Mouse (Mus musculus): ENCODE measurements at regions not wholly inside any gene's neighbourhood (a gene's known extent, or its start where the extent isn't known, plus 50 kb on each side); places are given as distances from the start of the nearest gene placed in this dataset.

GRCm38 (mm10) chr17:67515601-67516147, 116.8 kb downstream of the Lrrc30 start:
- H3K4me2 ChIP-seq = no peak overlapping the region
- ATAC-seq (ENCODE audit: low FRiP score) = no peak
- H3K4me1 ChIP-seq = 0 out of 2 replicates have a peak, but pooled peaks cover 4% of the 10 kb centered on the region
- WGBS = 79% methylated on average over 7 of the region's 7 CpGs
- no peak overlapping the region for H3K4me3 ChIP-seq (replicated peaks)
- H3K36me3 ChIP-seq (replicated peaks) = no peaks in the 10 kb centered on the region
- H3K27me3 ChIP-seq = no peaks in the 10 kb centered on the region
- no peaks in the 10 kb centered on the region for H3K9me3 ChIP-seq
- no peak overlapping the region for H3K9ac ChIP-seq
- no peak overlapping the region for H3K27ac ChIP-seq

DNA sequence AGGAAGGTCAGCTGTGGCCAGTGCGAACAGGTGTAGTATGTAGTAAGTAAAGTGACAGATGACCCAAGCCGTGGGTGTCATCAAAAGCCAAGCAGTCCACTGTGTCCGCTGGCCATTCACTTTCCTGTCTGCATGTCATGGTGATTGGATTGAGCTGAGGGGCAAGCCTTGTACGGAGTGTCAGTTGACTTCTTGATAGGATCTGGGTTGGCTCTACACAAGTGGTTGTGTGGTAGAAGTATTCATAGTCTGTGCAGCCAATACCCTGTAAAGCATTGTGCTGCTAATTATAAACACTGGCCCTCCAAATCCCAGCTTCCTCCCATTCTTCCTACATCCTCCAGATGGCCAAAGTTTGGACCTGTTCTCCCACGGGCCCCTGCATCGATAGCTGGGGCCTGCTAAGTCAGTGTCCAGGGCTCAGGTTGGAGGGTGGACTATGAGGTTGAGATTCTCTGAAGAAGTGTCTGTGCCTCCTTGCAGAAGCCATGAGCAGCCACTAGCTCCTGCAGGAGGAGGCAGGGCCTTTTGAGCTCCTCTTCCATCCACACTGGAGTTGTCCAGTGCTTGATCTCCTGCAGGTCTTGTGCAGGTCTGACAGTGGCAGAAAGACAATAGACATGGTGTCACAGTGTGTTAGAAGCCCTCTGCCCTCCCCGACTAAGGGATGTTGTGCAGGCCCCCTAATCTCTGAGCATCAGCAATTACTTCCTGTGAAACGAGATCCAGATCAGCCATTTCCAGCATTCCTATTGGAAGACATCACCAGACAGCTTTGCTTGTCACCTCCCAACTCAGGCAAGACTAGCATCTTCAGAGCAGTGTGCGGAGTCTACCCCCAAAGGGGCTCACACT, 117.9 kb downstream of the Lrrc30 start:
- ATAC-seq (ENCODE audit: low FRiP score) = no peak
- 74% methylated on average over 9 of the region's 9 CpGs for WGBS
- Histone ChIP-seq H3K4me3 (replicated peaks) (no peak overlapping the region), H3K27ac (no peak overlapping the region), H3K9ac (no peak overlapping the region), H3K36me3 (replicated peaks) (no peaks in the 10 kb centered on the region), H3K27me3 (no peaks in the 10 kb centered on the region), H3K4me2 (no peak overlapping the region), H3K9me3 (no peaks in the 10 kb centered on the region), H3K4me1 (0 out of 2 replicates have a peak, but pooled peaks cover 4% of the 10 kb centered on the region)

GRCm38 (mm10) chr17:67512699-67513450, 119.6 kb downstream of the Lrrc30 start:
- no peak overlapping the region for H3K27ac ChIP-seq
- no peak overlapping the region for H3K4me3 ChIP-seq (replicated peaks)
- H3K36me3 ChIP-seq (replicated peaks) = no peaks in the 10 kb centered on the region
- 79% methylated on average over 6 of the region's 6 CpGs for WGBS
- no peak overlapping the region for H3K9ac ChIP-seq
- H3K4me1 ChIP-seq = 0 out of 2 replicates have a peak, but pooled peaks cover 11% of the 10 kb centered on the region
- no peak for ATAC-seq (ENCODE audit: low FRiP score)
- H3K9me3 ChIP-seq = no peaks in the 10 kb centered on the region
- no peak overlapping the region for H3K4me2 ChIP-seq
- H3K27me3 ChIP-seq = no peaks in the 10 kb centered on the region

DNA sequence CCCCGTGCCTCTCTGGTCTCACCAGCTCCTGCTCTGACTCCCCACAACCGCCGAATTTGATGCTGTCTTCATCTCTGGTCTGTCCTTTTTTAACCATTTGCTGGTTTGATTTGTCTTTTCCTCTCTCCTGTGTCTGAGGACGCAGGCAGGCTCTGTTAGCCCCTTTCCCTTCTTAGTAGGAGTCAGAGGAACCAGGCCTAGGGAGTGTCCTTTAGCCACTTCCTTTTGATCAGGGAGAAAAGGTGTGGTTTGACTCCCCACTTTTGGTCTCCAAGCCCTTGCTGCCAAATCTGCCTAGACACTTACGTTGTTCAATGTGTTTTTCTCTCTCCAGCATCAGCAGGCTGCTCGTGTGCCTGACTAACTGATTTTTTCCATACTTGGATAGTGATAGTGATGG, 120.5 kb downstream of the Lrrc30 start:
- no peak for ATAC-seq (ENCODE audit: low FRiP score)
- Histone ChIP-seq H3K27me3 (no peaks in the 10 kb centered on the region), H3K27ac (no peak overlapping the region), H3K9me3 (no peaks in the 10 kb centered on the region), H3K36me3 (replicated peaks) (no peaks in the 10 kb centered on the region), H3K4me1 (0 out of 2 replicates have a peak, but pooled peaks cover 11% of the 10 kb centered on the region), H3K9ac (no peak overlapping the region), H3K4me3 (replicated peaks) (no peak overlapping the region), H3K4me2 (no peak overlapping the region)
- 86% methylated on average over 6 of the region's 6 CpGs for WGBS

DNA sequence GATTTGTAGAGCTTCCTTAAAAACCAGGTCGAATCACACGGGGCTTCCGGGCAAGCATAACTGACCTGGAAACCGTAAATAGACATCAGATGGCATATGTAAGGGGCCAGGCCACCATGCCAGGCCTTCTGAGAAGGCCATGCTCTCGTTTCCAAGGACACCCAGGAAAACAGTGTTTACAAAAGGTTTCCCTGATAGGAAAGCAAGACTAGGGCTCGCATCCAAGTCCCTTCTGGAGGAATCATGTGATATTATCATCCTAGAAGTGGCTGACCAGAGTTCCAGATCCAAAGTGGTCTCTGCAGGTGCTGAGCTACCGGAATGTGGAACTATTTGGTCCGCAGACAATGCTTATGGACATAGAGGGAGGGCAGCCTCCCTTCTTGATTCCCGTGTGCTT, 122.6 kb downstream of the Lrrc30 start:
- no peaks in the 10 kb centered on the region for H3K36me3 ChIP-seq (replicated peaks)
- H3K4me1 ChIP-seq = 0 out of 2 replicates have a peak, but pooled peaks cover 9% of the 10 kb centered on the region
- H3K9me3 ChIP-seq = no peaks in the 10 kb centered on the region
- H3K27ac ChIP-seq = no peak overlapping the region
- no peak overlapping the region for H3K4me3 ChIP-seq (replicated peaks)
- WGBS = 88% methylated on average over 9 of the region's 9 CpGs
- ATAC-seq (ENCODE audit: low FRiP score) = no peak
- H3K4me2 ChIP-seq = no peak overlapping the region
- no peaks in the 10 kb centered on the region for H3K27me3 ChIP-seq
- no peak overlapping the region for H3K9ac ChIP-seq

DNA sequence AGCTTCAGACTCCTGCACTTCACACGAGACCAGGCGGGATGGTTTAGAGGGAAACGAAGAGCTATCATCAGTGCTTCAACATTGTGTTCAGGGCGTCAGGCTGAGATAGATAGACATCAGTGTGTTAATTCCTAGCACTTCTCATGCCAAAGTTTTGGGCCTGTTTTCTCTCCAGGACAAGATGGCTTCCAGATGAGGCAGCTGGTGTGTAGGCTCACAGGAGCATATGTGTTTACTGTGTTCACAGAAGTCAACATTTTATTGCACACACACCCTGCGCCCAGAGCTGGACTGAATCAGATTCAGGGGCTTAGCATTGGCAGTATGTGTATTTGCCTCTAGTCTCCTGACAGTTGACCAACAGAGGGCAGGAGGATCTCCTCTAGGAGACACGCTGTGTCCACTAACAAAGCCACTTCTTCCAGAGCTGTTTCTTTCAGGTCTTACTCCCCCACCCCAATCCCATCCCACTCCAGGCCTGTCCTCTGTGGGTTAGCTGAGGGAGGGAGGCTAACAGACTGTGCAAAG, 123.4 kb downstream of the Lrrc30 start:
- WGBS = 77% methylated on average over 6 of the region's 6 CpGs
- Histone ChIP-seq H3K36me3 (replicated peaks) (no peaks in the 10 kb centered on the region), H3K27me3 (no peaks in the 10 kb centered on the region), H3K4me3 (replicated peaks) (no peak overlapping the region), H3K9me3 (no peaks in the 10 kb centered on the region), H3K9ac (no peak overlapping the region), H3K4me1 (0 out of 2 replicates have a peak, but pooled peaks cover 8% of the 10 kb centered on the region), H3K27ac (no peak overlapping the region), H3K4me2 (no peak overlapping the region)
- no peak for ATAC-seq (ENCODE audit: low FRiP score)

DNA sequence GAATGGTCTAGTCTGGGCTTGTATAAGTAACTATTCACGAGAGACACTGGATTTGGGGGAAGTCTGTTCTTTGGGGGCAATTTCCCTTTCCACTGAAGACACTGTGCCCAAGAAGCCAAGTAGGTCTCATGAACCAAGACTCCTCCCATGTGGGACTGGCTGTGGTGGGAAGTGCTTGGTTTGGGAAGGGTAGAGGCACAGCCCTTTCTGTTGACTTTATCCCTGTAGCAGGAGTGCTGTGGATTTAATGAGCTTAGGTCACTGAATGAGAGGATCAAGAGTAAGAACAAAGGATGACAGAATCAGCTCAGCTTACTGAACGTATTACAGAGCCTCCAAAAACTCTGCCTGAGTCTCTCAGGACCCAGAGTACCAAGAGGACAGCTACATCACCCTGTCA, 124.2 kb downstream of the Lrrc30 start:
- H3K27ac ChIP-seq = no peak overlapping the region
- H3K4me2 ChIP-seq = no peak overlapping the region
- no peak for ATAC-seq (ENCODE audit: low FRiP score)
- H3K27me3 ChIP-seq = no peaks in the 10 kb centered on the region
- H3K9me3 ChIP-seq = no peaks in the 10 kb centered on the region
- no peak overlapping the region for H3K9ac ChIP-seq
- no peaks in the 10 kb centered on the region for H3K36me3 ChIP-seq (replicated peaks)
- 20% methylated on average over 2 of the region's 2 CpGs for WGBS
- no peak overlapping the region for H3K4me3 ChIP-seq (replicated peaks)
- H3K4me1 ChIP-seq = 0 out of 2 replicates have a peak, but pooled peaks cover 8% of the 10 kb centered on the region

DNA sequence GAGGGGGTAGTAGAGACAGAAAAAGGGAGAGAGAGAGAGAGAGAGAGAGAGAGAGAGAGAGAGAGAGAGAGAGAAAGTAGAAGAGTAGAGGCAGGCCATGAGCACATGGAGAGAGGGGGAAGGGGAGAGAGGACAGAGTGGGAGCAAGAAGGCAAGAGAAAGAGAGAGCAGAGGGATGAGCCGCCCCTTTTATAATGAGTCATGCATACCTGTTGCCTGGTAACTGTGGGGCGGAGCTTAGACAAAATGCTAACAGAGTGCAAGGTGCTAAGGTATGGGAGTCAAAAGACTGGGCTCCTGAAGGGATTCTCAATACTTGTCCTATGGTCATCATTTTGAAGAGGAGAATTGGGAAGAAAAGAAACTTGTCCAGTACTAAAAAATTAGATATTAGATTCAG, 126.1 kb downstream of the Lrrc30 start:
- no peak overlapping the region for H3K4me3 ChIP-seq (replicated peaks)
- no peak overlapping the region for H3K4me2 ChIP-seq
- no peaks in the 10 kb centered on the region for H3K27me3 ChIP-seq
- H3K27ac ChIP-seq = no peak overlapping the region
- no peaks in the 10 kb centered on the region for H3K9me3 ChIP-seq
- no peak overlapping the region for H3K9ac ChIP-seq
- ATAC-seq (ENCODE audit: low FRiP score) = no peak
- 0 out of 2 replicates have a peak, but pooled peaks cover 8% of the 10 kb centered on the region for H3K4me1 ChIP-seq
- H3K36me3 ChIP-seq (replicated peaks) = no peaks in the 10 kb centered on the region
- 65% methylated on average over 2 of the region's 2 CpGs for WGBS

DNA sequence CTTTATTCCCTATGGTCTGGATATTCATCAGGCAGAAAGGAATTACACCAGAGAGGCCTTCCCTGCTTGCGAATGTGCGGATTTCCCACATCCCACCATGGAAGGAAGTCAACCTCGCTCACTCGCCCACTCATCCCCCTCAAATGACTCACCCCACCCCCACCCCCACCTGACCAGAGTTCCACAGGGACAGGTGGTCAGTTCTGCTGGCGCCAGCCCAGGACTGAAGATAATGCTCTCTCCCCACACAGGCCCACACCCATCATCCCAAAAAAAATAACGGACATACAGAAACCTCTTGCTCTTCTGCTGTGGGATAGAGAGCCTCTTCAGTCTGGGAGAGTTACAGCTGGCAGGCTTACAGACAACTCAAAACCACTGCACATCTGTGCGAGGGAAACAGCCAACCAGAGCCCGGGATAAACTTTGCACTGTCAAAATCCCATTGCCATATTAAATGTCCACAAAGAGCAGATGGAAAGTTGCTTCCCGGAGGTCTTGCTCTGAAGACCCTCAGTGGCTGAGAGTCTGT, 128.0 kb downstream of the Lrrc30 start:
- Histone ChIP-seq H3K4me3 (replicated peaks) (no peak overlapping the region), H3K9ac (no peak overlapping the region), H3K4me1 (peaks cover 18% of the 10 kb centered on the region), H3K27me3 (peaks cover 4% of the 10 kb centered on the region; the same call in 1 of the 2 replicates), H3K4me2 (no peak overlapping the region), H3K36me3 (replicated peaks) (no peaks in the 10 kb centered on the region), H3K27ac (no peak overlapping the region), H3K9me3 (no peaks in the 10 kb centered on the region)
- ATAC-seq (ENCODE audit: low FRiP score) = no peak
- WGBS = 84% methylated on average over 9 of the region's 9 CpGs

DNA sequence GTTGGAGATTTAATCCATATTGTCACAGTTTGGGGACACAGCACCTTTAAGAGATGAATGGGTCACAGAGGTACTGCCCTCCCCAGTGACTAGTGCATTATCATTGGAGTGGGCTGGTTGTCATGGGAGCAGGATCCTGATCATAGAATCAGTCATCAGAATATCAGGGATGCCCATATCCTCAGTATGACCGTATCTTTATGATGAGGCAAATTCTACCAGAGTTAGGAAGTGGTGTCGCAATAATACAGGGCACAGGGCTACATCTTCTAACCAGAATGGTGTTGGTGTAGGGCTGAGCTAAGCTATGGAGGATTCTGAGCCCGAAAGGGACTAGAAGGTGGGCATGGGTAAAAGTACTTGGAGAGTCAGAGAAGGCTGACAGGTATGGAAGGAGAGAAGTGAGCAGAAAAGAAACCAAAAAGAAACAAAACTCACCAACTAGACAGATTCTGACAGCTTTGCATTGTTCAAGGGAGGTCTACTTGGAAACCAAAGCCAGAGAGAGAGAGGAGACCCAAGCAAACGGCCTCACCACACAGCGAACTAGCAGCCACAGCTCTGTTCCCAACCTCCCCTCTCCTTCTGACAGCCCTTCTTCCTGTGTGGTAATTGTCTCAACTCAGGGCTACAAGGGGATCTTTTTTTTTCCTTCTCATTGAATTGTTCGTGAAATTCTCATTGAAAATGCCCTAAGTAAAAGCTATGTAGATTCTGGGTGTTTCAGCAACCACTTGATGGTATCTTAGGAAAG, 129.2 kb downstream of the Lrrc30 start:
- Histone ChIP-seq H3K36me3 (replicated peaks) (no peaks in the 10 kb centered on the region), H3K27ac (no peak overlapping the region), H3K4me3 (replicated peaks) (no peak overlapping the region), H3K27me3 (peaks cover 4% of the 10 kb centered on the region; the same call in 1 of the 2 replicates), H3K4me2 (no peak overlapping the region), H3K9ac (no peak overlapping the region), H3K9me3 (no peaks in the 10 kb centered on the region), H3K4me1 (peaks cover 17% of the 10 kb centered on the region)
- 66% methylated on average over 6 of the region's 6 CpGs for WGBS
- ATAC-seq (ENCODE audit: low FRiP score) = no peak

GRCm38 (mm10) chr17:67502628-67503027, 129.9 kb downstream of the Lrrc30 start:
- Histone ChIP-seq H3K4me1 (peaks cover 13% of the 10 kb centered on the region), H3K27me3 (peaks cover 4% of the 10 kb centered on the region; the same call in 1 of the 2 replicates), H3K4me3 (replicated peaks) (no peak overlapping the region), H3K27ac (no peak overlapping the region), H3K9me3 (no peaks in the 10 kb centered on the region), H3K36me3 (replicated peaks) (no peaks in the 10 kb centered on the region), H3K9ac (no peak overlapping the region), H3K4me2 (no peak overlapping the region)
- WGBS = 77% methylated on average over 4 of the region's 4 CpGs
- no peak for ATAC-seq (ENCODE audit: low FRiP score)
